Mouse (Mus musculus): ENCODE data around the gene Zfp276. TPM values are rescaled to one million over a fixed set of nuclear protein-coding genes. Genes with fewer than 3 reads are reported as not detected.
"Not testable (repeated sequence)": the region's sequence is repeated elsewhere in the genome, so short reads cannot be mapped to it uniquely, and the experiment has no call there.

The Zfp276 gene
- polyA plus RNA-seq (2012; rRNA removed): 20.6 and 21.3 TPM in 2 replicates

GRCm38 (mm10) chr8:123254099-123254885 is at the start of gene Zfp276, which contains the start of gene Vps9d1:
Zfp276 (plus strand) TSS chr8:123254195.
Vps9d1 (minus strand) TSS chr8:123254348.
- DNase-seq (ENCODE audit: low spot score): peak; percentile 83

DNA sequence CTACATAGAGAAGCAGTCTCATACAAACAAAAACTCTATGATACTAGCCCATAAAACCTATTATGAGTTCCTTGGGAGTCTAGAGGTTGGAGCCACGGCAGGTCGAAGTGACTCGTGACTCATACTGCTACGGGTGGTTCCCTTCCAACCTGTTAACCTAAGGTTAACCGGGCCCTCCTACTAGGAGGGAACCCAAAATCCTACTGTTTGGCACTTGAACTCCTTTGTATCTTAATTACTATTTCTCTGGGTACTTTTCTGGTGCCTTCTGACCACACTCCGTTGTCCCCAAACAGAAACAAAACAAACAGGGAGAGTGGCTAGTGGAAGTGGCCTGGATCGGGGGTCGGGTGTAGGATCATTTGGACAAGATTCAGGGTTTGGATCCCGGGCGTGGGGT is 42.1 kb upstream of the Zfp276 start:
- no peak for DNase-seq (ENCODE audit: low spot score)

GRCm38 (mm10) chr8:123212321-123213117 is 41.5 kb upstream of the Zfp276 start, which contains the start of the genes Chmp1a and Spata33:
Chmp1a (minus strand) TSS chr8:123212763.
Spata33 (plus strand) TSS chr8:123212832.
- DNase-seq (ENCODE audit: low spot score): peak; percentile 84

GRCm38 (mm10) chr8:123213118-123213772 is 40.8 kb upstream of the Zfp276 start:
- no peak for DNase-seq (ENCODE audit: low spot score)

DNA sequence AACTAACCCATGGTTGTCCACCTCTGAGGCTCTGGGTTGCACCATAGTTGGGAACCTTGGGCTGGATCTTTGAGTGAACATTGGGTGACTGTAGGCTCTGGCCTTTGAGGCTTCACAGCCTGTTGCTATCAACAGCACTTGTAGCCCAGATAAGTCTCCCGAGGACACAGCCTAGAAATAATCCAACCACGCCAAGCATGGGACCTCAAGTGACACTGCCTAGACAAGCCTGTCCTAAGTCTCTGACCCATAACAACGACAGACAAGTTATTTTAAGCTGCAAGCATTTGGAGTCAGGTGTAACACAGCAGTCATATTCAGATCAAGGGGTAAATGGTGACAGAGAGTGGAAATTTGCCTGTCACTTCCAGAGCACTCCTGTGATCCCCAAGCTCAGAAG is 38.6 kb upstream of the Zfp276 start:
- no peak for DNase-seq (ENCODE audit: low spot score)

GRCm38 (mm10) chr8:123220917-123221316 is 33.1 kb upstream of the Zfp276 start:
- no peak for DNase-seq (ENCODE audit: low spot score)

- peak; percentile 90 for DNase-seq (ENCODE audit: low spot score)
Observed at GRCm38 (mm10) chr8:123224278-123225266, 29.4 kb upstream of the Zfp276 start, which contains the start of gene Cdk10. Cdk10 (plus strand) TSS chr8:123224842.

DNA sequence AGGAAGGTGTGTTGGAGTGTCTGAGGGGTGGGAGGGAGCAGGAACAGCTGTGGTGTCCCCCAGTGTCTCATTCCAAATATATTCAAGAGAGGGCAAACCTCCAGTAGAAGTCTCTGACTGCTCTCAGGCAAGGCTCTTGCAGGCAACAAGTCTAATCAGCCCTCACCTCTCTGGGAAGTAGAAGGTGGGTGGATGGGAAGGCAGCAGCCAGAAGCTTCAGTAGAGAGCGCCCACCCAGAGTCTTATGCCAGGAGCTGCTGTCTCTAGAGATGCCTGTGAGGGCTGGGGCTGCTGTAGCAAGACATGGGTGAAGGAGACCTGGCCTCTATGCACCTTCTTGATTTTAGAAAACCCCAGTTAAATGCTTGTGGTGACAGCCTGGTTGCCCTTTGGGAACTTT is 25.6 kb upstream of the Zfp276 start:
- no peak for DNase-seq (ENCODE audit: low spot score)

- DNase-seq (ENCODE audit: low spot score): not testable (repeated sequence)
Observed at GRCm38 (mm10) chr8:123230326-123230725, 23.7 kb upstream of the Zfp276 start.

DNA sequence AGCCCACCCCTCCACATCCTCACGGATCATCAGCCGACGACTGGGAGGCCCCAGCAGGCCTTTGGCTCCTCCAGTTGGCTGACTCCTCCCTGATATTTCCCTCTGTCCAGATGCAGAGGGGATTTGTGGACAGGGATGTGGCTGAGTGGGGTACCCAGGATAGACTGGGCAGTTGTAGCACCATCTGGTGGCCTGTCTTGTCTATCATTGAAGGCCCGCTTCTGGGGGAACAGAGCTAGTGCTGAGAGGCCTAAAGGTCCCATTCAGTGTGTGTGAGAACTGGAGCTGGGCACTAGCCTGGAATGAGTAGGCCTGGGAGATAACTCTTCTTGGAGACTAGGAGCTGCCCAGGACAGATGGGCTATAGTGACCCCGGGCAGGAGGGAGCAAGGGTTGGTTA is 22.3 kb upstream of the Zfp276 start:
- DNase-seq (ENCODE audit: low spot score): no peak

GRCm38 (mm10) chr8:123232553-123232952 is 21.4 kb upstream of the Zfp276 start:
- no peak for DNase-seq (ENCODE audit: low spot score)

- DNase-seq (ENCODE audit: low spot score): no peak
Observed at GRCm38 (mm10) chr8:123233300-123233699, 20.7 kb upstream of the Zfp276 start.

GRCm38 (mm10) chr8:123233760-123234159 is 20.2 kb upstream of the Zfp276 start:
- no peak for DNase-seq (ENCODE audit: low spot score)

DNA sequence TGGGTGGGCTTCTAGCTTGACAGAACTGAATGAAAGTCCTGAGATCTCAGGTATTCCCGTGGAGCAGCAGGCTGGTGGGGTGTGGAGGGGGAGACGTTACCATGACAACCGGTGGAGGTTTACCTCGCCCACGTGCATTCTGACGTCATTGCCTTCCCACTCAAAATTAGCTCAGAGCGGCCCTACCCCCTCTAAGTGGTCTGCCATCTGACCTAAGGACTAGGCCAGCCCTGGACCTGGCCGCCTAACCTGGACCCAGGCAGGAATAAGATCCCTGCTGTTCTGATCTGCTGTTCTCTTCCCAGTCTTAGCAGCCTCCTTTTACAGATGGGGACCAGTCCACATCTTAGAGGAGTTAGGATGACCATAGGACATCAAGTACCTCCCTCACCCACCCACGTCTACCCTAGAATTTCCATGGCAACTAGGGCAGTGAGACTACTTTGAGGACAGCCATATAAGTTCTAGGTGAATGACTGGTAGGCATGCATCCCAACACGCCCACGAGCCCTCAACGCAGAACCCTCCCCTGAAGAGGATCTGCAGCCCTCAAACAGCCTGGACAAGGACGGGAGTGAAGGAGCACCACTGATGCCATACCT is 19.0 kb upstream of the Zfp276 start:
- no peak for DNase-seq (ENCODE audit: low spot score)

GRCm38 (mm10) chr8:123235520-123236497 is 18.2 kb upstream of the Zfp276 start, which contains the start of gene Spata2l:
Spata2l (minus strand) TSS chr8:123236233.
- peak; percentile 67 for DNase-seq (ENCODE audit: low spot score)

DNA sequence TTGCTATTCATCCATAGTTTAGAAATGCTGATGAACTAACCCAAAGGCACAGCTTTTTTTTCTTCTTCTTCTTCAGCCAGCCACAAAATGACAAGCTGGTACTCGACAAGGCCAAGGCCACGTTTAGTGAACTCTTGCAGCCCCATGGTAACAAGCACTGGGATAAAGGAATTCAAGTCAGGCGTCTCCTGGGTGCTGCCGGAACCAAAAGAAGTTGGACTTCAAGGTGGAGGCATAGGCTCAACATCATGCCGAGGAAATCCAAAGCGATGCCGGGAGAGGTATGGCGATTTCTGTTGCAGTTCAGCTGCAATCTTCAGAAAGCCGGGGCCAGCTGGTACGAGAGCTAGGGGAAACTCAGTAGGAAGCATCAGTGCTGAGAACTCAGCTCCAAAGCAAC is 14.6 kb upstream of the Zfp276 start:
- no peak for DNase-seq (ENCODE audit: low spot score)

DNA sequence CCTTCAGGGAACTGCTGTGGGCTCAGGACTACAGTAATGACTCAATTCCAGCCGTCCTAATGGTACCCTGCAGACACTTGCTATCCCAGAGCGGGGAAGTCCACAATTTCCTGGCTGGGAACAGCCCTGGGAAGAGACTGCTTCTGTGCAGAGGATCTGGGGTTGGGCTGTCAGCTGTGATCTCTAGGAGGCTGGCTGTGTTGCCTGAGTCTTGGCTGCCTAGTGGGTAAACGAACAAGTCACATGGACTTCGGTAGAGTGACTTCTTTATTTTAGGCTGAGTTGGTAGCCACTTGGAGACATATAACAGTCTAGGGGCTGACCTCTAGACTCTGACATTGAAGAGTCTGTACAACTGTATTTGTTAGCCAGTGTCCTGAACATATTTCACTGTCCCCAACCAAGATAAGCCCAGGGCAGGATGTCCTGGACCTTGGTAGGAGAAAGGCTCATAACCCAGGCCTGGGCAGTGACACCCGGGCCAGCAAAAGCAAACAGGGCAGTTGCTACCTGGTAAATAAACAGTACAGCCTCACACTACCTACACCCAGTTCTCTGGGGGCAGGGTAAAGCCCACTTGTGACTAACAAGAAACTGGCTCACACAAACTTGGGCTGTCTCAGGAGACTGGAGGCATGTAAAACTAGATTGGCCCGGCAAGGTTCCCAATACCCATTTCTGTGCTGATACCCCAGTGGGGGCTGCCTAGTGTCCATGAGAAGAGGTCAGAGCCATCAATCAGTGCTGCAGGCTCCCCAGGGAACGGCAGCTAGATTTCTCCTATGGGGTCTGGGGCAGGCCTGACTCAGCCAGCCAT is 11.7 kb upstream of the Zfp276 start:
- no peak for DNase-seq (ENCODE audit: low spot score)

DNA sequence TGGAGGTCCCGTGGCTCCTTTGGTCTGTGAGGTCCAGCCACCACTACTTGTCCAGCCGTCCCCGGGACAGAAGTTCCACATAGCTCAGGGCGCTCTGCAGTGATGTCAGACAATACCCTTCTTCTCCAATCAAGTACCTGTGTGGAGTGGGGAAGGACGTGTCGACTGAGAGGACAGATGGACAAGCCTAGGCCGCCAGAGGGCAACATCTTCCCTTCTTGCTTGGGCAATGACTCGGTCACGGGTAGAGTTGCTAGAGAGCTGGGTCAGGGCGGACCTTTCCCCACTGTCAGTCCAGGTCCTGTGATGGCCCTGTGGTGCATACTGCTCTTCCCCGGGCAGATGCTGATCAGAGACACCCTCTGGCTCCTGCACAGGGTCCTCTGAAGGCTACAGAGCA is 10.9 kb upstream of the Zfp276 start:
- DNase-seq (ENCODE audit: low spot score): no peak

All from urinary bladder, adult 2 months (tissue).